Mouse (Mus musculus): Measurements from ENCODE around the gene Hebp1.

The Hebp1 gene

GRCm38 (mm10) chr6:135158509-135158908 lies 39.3 kb downstream of the Hebp1 start:
- no peak for DNase-seq

- no peak for DNase-seq
Measured at GRCm38 (mm10) chr6:135157496-135157895, 40.3 kb downstream of the Hebp1 start.

DNA sequence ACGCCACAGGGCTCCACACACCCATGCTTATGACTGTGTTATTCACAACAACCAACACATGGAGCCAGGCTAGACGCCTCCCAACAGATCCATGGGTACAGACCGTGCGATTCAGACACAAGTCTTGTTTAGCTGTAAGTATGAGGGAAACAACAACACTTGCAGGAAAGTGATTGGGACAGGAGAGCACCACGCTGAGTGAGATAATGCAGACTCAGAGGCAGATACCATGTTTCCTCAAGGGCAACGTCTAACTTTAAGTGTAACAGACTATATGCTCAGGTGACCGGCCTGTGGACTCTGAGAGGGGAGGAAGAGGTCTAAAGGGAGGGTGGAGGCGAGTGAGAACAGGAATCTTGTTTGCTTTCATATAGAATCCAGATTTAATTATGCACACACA lies 41.2 kb downstream of the Hebp1 start:
- DNase-seq = no peak

DNA sequence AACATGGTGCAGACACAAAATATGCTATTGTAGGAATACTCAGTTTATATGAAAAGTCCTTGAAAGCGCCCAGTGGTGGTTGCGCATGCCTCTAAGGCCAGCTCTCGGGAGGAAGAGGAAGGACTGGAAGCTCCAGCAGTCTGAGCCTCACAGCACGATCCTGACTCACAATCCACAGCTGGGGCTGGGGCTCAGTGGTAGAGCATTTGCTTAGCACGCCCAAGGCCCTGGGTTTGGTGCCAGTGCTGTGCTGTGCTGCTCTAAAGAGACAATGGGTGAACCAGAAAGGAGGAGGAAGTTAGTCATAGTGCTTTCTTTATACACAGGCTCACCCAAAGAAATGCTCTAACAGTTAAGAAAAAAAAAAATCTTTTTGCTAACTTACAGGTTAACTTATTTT lies 44.1 kb downstream of the Hebp1 start:
- DNase-seq = no peak

DNA sequence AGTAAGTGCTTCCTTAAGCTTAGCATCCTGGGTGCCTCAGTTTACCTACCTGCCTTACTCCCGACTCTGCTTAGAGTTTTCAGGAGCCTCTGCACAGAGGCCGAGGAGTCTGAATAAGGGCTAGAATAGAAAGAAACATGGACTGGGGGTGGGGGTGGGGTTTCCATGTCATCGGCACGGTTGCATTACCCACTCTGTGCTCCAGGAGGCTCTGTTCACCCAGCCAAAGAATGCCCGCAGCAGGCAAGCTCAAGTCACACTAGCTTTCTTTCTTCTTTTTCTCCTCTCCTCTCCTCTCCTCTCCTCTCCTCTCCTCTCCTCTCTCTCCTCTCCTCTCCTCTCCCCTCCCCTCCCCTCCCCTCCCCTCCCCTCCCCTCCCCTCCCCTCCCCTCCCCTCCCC lies 47.5 kb downstream of the Hebp1 start:
- peak; percentile 23 to 26 for DNase-seq

DNA sequence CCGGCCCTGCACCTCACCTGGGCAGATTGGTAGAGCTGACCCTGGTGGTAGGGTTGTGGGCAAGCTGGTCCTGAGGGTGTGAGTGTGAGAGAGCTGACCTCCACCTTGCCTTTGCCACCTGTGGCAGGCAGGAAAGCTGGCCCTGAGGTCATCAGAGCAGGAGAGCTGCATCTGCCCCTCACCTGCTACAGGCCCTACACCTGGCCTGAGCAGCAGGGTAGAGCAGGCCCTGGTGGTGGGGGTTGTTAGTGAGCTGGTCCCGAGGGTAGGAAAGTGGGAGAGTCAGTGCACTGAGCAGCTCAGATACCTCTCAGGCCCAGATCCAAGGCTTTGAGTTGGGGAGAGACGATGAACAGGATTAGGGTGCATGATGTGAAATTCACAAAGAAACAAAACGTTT lies 48.1 kb downstream of the Hebp1 start:
- DNase-seq = peak in 1 of 2 experiments; percentile 9

DNA sequence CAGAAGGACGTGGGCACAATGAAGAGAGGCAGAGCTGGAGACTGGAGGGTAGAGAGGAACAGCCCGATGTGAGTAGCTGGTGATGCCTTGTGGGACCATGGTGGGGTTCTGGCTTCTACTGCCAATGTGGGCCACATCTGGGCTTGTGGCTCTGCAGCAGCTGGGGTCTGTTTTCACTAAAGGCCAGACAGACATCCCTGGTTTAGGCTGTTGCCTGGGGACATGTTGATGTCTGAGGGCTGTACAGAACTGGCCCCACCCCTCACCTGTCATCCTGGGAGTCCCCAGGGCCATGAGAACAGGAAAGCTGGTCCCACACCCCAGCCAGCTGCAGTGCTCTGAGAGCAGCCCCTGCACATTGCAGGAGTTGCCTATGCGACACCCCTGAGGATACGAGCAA lies 48.6 kb downstream of the Hebp1 start:
- no peak for DNase-seq

- DNase-seq = peak; percentile 19 to 23
Measured at GRCm38 (mm10) chr6:135148506-135148905, 49.3 kb downstream of the Hebp1 start.

- DNase-seq = no peak
Measured at GRCm38 (mm10) chr6:135145976-135146375, 51.8 kb downstream of the Hebp1 start.

GRCm38 (mm10) chr6:135144516-135144915 lies 53.3 kb downstream of the Hebp1 start:
- DNase-seq = no peak

DNA sequence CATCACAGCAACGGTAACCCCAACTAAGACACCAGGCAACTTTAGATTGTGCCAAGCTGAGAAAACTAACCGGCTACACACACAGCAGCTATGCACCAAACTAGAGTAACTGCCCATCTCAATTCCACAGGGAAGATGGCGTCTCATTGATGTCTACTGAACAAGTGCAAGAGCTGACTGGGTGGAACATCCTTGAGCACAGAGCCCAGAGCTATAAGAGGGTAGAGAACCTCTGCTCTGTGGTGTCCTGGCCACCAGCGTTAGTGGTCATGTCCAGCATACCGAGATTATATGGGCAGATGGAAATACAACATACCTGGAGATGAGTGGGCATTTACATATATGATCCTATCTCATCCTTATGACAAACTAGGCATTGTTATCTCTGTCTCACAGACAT lies 54.7 kb downstream of the Hebp1 start:
- no peak for DNase-seq

DNA sequence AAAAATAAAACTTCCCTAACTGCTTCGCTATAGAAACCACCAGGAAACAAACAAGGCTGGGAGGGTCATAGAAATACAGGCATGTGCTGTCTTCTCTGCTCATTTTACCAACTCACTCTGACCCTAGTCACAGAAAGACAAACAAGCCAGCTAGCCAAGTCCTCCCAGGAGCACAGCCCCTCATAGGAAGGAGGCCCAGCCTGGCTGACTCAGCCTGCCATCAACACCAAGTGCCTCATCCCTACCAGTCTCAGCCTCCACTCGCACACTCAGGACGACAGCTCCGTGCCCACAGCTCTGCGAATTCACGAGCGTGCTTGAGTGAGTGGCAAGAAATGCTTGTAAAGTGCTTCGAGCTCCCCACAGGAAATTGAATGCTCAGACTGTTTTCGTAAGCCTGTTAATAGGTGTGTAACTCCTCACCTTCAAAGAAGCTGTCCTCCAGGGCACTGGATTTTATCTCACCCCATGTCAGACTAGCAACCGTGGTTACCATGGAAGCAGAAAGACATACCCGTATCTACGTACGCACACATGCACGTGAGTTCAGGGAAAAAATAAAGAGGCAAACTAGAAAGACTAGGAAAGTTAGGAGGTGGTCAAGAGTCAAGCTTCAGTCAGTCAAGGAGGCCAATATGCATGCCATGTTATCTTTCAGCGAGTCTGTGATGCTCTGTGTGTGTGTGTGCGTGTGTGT lies 56.2 kb downstream of the Hebp1 start:
- no peak for DNase-seq

GRCm38 (mm10) chr6:135138746-135139145 lies 59.1 kb downstream of the Hebp1 start:
- DNase-seq = no peak

GRCm38 (mm10) chr6:135138207-135138606 lies 59.6 kb downstream of the Hebp1 start:
- DNase-seq = no peak

- DNase-seq = no peak
Measured at GRCm38 (mm10) chr6:135137736-135138135, 60.1 kb downstream of the Hebp1 start.

DNA sequence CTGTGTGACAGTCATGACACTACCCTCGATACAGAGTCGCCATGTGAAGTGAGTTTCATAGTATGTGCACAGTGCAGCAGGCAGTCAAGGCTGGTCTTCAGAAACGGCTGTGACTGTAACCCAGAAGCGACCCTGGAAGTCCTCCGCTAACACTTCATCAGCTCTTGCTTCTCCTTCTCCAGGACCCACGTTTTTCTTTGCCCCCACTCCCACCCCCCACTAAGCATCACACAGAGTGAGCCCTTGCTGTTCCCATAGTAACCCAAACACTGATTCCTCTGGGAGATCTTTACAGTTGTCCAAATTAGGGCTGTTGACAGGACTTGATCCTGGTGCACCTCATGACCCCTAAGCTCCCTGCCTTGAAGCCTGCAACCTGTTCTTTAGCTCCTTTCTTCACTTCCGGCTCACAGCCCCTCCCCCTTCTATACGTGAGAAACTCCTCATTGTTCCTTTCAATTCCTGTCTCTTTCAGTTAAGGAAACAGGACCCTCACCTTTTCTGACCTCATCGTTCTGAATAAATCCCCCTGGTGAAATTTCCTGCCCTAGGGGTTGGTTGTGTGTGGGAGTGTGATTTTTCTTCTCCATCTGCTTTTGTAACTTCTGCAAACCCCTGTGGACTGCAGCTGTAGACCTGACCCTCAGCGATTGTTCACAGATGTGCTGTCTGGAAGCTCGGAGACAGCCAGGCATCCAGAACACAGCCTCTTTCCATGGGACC lies 61.2 kb downstream of the Hebp1 start:
- no peak for DNase-seq

DNA sequence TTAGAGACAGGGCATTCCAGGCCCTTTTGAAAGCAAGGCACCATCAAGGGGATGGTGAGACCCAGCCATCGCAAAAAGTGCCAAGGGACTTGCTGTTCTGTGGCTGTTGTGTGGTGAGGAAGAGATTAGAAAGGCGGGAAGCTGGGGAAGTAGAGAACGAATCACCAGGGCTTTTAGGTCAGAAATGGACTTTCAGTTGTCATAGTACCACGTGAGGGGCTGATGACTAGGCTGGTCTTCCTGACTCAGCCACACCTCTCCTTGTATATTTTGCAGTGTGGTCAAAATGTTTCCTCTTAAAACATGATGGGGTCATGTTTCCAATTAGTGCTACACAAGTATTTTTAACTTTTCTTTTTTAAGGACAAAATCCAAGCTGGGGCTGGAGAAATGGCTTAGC lies 62.1 kb downstream of the Hebp1 start:
- no peak for DNase-seq

DNA sequence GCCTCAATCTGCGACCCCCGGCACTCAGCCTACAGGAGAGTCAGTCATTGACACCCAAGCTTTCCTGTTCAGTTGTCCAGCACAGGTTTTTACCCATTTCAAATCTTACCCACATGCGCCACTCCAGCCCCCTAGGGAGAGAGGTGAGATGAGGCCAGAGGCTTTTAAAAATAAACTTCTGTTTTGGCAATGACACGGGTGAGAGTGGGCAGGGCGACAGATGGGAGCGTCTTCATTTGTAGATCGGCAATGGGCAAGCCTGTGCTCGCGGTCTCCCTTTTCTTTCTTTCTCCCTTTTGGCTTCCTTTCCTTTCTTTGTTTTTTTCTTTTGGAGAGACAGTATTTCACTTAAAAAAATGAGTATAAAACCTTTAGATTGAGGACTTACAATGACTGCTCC lies 64.3 kb downstream of the Hebp1 start:
- no peak for DNase-seq

- no peak for DNase-seq
Measured at GRCm38 (mm10) chr6:135133086-135133485, 64.7 kb downstream of the Hebp1 start.

- no peak for DNase-seq
Measured at GRCm38 (mm10) chr6:135124755-135125380, 73.0 kb downstream of the Hebp1 start.

DNA sequence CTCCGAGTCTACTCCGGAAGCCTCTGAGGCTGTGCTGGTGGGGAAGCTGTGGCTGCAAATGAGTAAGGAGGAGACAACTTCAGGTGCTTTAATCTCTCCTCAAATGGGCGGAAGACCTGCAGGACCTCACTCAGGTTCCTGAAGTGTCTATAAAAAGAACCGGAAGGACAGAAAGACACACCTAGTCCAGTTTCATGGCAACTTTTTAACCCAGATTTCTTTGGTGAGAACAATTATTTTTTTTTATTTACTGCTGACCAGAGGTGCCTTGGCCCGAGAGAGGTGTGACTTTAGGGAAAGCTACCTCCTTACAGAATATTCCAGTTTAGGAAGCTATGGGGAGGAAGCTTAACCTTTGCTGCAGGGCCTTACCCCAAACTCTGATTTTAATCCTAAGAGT lies 79.6 kb downstream of the Hebp1 start, which contains the start of gene Gprc5d:
Gene Gprc5d, minus strand, starts transcription at position 101 of the 400 bp plus-strand sequence.
- DNase-seq = no peak

DNA sequence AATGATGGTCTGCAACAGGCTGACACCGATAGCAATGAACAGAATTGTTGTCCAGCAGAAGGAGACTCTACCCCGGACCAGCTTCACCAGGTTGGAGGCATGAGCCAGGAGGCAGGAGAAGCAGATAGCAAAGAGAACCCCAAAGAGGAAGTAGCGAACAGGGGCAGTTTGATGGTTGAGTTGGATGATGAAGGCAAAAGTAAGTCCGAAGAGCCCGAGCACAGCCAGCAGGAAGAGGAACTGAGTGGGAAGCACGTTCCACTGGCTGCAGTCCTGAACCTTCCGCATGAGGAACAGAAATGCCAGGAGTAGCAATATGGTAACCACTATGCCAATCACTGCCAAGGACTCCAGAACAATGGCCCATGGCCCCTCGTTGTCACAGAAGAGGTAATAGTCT lies 81.3 kb downstream of the Hebp1 start:
- DNase-seq = no peak

- no peak for DNase-seq
Measured at GRCm38 (mm10) chr6:135113114-135113436, 84.7 kb downstream of the Hebp1 start.

- DNase-seq = no peak
Measured at GRCm38 (mm10) chr6:135112411-135113113, 85.3 kb downstream of the Hebp1 start.

All from thymus, postnatal 36 days (tissue).